Comparison of ENCODE assay signal across 27 mouse cellular contexts in genomic region chr14:98116627-98117026, GRCm38 (mm10). TPM values are rescaled to one million over a fixed set of nuclear protein-coding genes. Genes with fewer than 3 reads are reported as not detected.
"Had no signal": no experiment of that assay in that cellular context is flagged by ENCODE, and none has a peak within 500 bp of the region (broad histone marks: within the 10 kb centered on the region; RNA-seq: fewer than 3 reads in every experiment).

No protein-coding gene starts in this region.

- H3K27me3 ChIP-seq: heart, embryonic 12.5 days; hindbrain, embryonic 12.5 days; intestine, embryonic 15.5 days; kidney, embryonic 15.5 days; limb, embryonic 12.5 days; liver, embryonic 13.5 days had no signal

- H3K9ac ChIP-seq: heart, embryonic 12.5 days; hindbrain, embryonic 12.5 days; hindbrain, embryonic 14.5 days; intestine, embryonic 15.5 days; kidney, embryonic 15.5 days; limb, embryonic 12.5 days; liver, embryonic 13.5 days had no signal

- H3K27ac ChIP-seq: heart, embryonic 10.5 days; hindbrain, embryonic 10.5 days; hindbrain, embryonic 12.5 days; hindbrain, embryonic 14.5 days; intestine, embryonic 15.5 days; kidney, embryonic 15.5 days; layer of hippocampus, adult 2 months; left cerebral cortex, adult 2 months; limb, embryonic 10.5 days; limb, embryonic 12.5 days; liver, embryonic 13.5 days had no signal

- H3K4me2 ChIP-seq: heart, embryonic 12.5 days; hindbrain, embryonic 12.5 days; hindbrain, embryonic 14.5 days; intestine, embryonic 15.5 days; kidney, embryonic 15.5 days; limb, embryonic 12.5 days; liver, embryonic 11.5 days; liver, embryonic 13.5 days had no signal

- ATAC-seq: hindbrain, embryonic 16.5 days; inflammation-experienced regulatory T-cells, adult 6 months; intestine, embryonic 15.5 days; intestine, postnatal 0 days had no signal

- H3K4me1 ChIP-seq: heart, embryonic 10.5 days; heart, embryonic 12.5 days; hindbrain, embryonic 10.5 days; intestine, embryonic 15.5 days; kidney, embryonic 15.5 days; limb, embryonic 10.5 days; limb, embryonic 12.5 days; liver, embryonic 13.5 days had no signal

- DNase-seq: gastrocnemius, postnatal 14 days; gastrocnemius, postnatal 36 days; heart, adult 18-20 months; heart, postnatal 10 days; heart, postnatal 4 days; kidney, adult 18-20 months; kidney, adult 8-10 months; kidney, postnatal 10 days; kidney, postnatal 25 days; kidney, postnatal 4 days; liver; liver, embryonic 13.5 days had no signal

- H3K9me3 ChIP-seq: heart, embryonic 10.5 days; heart, embryonic 12.5 days; hindbrain, embryonic 10.5 days; hindbrain, embryonic 12.5 days; intestine, embryonic 15.5 days; kidney, embryonic 15.5 days; limb, embryonic 10.5 days; limb, embryonic 12.5 days; liver, embryonic 13.5 days had no signal

- H3K36me3 ChIP-seq: heart, embryonic 10.5 days; heart, embryonic 12.5 days; hindbrain, embryonic 10.5 days; hindbrain, embryonic 12.5 days; intestine, embryonic 15.5 days; limb, embryonic 10.5 days; limb, embryonic 12.5 days; liver, embryonic 13.5 days had no signal

- H3K4me3 ChIP-seq: heart, embryonic 10.5 days; heart, embryonic 12.5 days; hindbrain, embryonic 10.5 days; hindbrain, embryonic 12.5 days; intestine, embryonic 15.5 days; kidney, embryonic 15.5 days; layer of hippocampus, adult 2 months; left cerebral cortex, adult 2 months; limb, embryonic 10.5 days; limb, embryonic 12.5 days; liver, embryonic 13.5 days had no signal

RNA-seq across cellular contexts. Expression of gene Dach1, which starts 52.9 kb away (rescaled TPM):
- polyA plus RNA-seq: inflammation-experienced regulatory T-cells, adult 6 months had no signal
